Mouse (Mus musculus): ENCODE data around the gene Ldb3. TPM values are rescaled to one million over a fixed set of nuclear protein-coding genes. Genes with fewer than 3 reads are reported as not detected.

Gene Ldb3
- polyA plus RNA-seq, 1 experiment from 2014 or later = 301 TPM

GRCm38 (mm10) chr14:34590017-34590570 is 1.6 kb upstream of the Ldb3 start:
- no peak for ATAC-seq (ENCODE audit: insufficient number of reproducible peaks, insufficient read depth, low FRiP score, low read depth)
- Histone ChIP-seq H3K36me3 (ENCODE audit: control insufficient read depth, insufficient read depth, low read length) (peaks cover 9% of the 10 kb centered on the region; the same call in 1 of the 2 replicates), H3K4me2 (ENCODE audit: low read length) (no peak overlapping the region), H3K4me1 (ENCODE audit: control insufficient read depth in 2 of 2, insufficient read depth in 2 of 2, low read length in 2 of 2) (peaks cover 48 to 67% of the 10 kb centered on the region in 2 experiments), H3K27ac (replicated peaks in 1 of 2; ENCODE audit: control insufficient read depth in 1 of 2, insufficient read depth in 1 of 2, low read depth in 2 of 2, low read length in 2 of 2) (peak overlapping the region; percentile 83 to 91), H3K4me3 (ENCODE audit: control insufficient read depth in 1 of 2, insufficient read depth in 1 of 2, low read depth in 1 of 2, low read length in 2 of 2) (no peak overlapping the region), H3K9ac (ENCODE audit: low read length) (no peak overlapping the region), H3K27me3 (ENCODE audit: control insufficient read depth, insufficient read depth, low read length) (no peaks in the 10 kb centered on the region), H3K9me3 (ENCODE audit: control insufficient read depth, low read length) (no peaks in the 10 kb centered on the region)
- WGBS = 91% methylated on average over 5 of the region's 5 CpGs

DNA sequence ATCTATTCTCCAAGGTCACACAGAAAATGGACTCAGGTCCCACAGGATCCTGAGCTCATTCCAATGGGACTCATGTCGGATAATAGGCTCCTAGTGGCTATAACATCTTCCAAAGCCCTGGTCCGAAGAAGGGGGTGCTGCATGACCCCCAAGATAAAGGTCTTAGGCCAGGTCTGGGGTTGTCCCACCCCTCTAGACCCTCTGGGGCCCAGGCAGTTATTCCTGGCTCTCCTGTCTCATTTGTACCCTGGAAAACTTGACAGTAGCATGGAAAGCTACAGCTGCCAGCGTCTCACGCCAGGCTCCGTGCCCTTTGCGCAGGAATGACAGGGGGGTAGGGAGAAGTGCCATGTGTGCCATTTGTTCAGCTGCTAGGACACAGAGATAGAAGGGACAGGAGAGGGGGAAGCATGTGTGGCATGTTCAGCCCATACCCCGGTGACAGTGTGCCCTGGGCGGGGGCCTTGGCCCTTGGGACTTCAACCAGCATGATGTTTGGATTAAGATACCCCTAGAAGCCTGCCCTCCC is 767 bp upstream of the Ldb3 start:
- Histone ChIP-seq H3K9me3 (ENCODE audit: control insufficient read depth, low read length) (no peaks in the 10 kb centered on the region), H3K4me1 (ENCODE audit: control insufficient read depth in 2 of 2, insufficient read depth in 2 of 2, low read length in 2 of 2) (peaks cover 53 to 67% of the 10 kb centered on the region in 2 experiments), H3K4me3 (ENCODE audit: control insufficient read depth in 1 of 2, insufficient read depth in 1 of 2, low read depth in 1 of 2, low read length in 2 of 2) (no peak overlapping the region), H3K4me2 (ENCODE audit: low read length) (peak overlapping the region; percentile 89), H3K36me3 (ENCODE audit: control insufficient read depth, insufficient read depth, low read length) (peaks cover 18% of the 10 kb centered on the region), H3K27ac (replicated peaks in 1 of 2; ENCODE audit: control insufficient read depth in 1 of 2, insufficient read depth in 1 of 2, low read depth in 2 of 2, low read length in 2 of 2) (peak overlapping the region; percentile 90 to 97), H3K27me3 (ENCODE audit: control insufficient read depth, insufficient read depth, low read length) (no peaks in the 10 kb centered on the region), H3K9ac (ENCODE audit: low read length) (peak overlapping the region; percentile 16; the same call in 1 of the 2 replicates)
- 83% methylated on average over 8 of the region's 8 CpGs for WGBS
- ATAC-seq (ENCODE audit: insufficient number of reproducible peaks, insufficient read depth, low FRiP score, low read depth) = no peak

- Histone ChIP-seq H3K4me2 (ENCODE audit: low read length) (peak overlapping the region; percentile 89), H3K4me1 (ENCODE audit: control insufficient read depth in 2 of 2, insufficient read depth in 2 of 2, low read length in 2 of 2) (peaks cover 55 to 66% of the 10 kb centered on the region in 2 experiments), H3K27ac (replicated peaks in 1 of 2; ENCODE audit: control insufficient read depth in 1 of 2, insufficient read depth in 1 of 2, low read depth in 2 of 2, low read length in 2 of 2) (peak overlapping the region; percentile 97), H3K9ac (ENCODE audit: low read length) (peak overlapping the region; percentile 89), H3K36me3 (ENCODE audit: control insufficient read depth, insufficient read depth, low read length) (peaks cover 27% of the 10 kb centered on the region), H3K9me3 (ENCODE audit: control insufficient read depth, low read length) (no peaks in the 10 kb centered on the region), H3K4me3 (ENCODE audit: control insufficient read depth in 1 of 2, insufficient read depth in 1 of 2, low read depth in 1 of 2, low read length in 2 of 2) (peak overlapping the region; percentile 57 to 62), H3K27me3 (ENCODE audit: control insufficient read depth, insufficient read depth, low read length) (no peaks in the 10 kb centered on the region)
- WGBS = 21% methylated on average over 5 of the region's 5 CpGs
- no peak for ATAC-seq (ENCODE audit: insufficient number of reproducible peaks, insufficient read depth, low FRiP score, low read depth)
Measured at GRCm38 (mm10) chr14:34588005-34588404, 477 bp downstream of the Ldb3 start.

DNA sequence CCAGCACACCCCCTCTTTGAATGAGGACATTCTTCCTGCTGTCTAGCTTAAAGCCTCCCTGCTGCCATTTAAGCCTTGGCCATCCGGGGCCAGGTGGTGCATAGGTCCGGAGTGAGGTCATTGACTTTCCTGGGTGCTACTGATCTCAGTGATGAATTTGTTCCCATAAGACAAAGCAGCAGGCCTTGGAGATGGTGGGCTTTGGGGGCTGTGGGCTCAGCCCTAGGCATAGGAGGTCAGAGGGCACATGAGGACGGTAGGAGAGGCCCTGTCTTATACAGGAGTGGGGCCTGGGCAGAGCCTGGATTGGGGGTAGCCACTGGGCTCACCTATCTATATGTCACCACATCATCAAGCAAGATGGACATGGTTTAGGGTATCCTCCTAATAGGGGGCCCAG is 1.6 kb downstream of the Ldb3 start:
- Histone ChIP-seq H3K4me2 (ENCODE audit: low read length) (peak overlapping the region; percentile 89), H3K27me3 (ENCODE audit: control insufficient read depth, insufficient read depth, low read length) (no peaks in the 10 kb centered on the region), H3K4me1 (ENCODE audit: control insufficient read depth in 2 of 2, insufficient read depth in 2 of 2, low read length in 2 of 2) (peaks cover 56 to 64% of the 10 kb centered on the region in 2 experiments), H3K27ac (replicated peaks in 1 of 2; ENCODE audit: control insufficient read depth in 1 of 2, insufficient read depth in 1 of 2, low read depth in 2 of 2, low read length in 2 of 2) (peak overlapping the region; percentile 97), H3K9me3 (ENCODE audit: control insufficient read depth, low read length) (no peaks in the 10 kb centered on the region), H3K4me3 (ENCODE audit: control insufficient read depth in 1 of 2, insufficient read depth in 1 of 2, low read depth in 1 of 2, low read length in 2 of 2) (peak overlapping the region; percentile 57 to 62), H3K36me3 (ENCODE audit: control insufficient read depth, insufficient read depth, low read length) (peaks cover 34% of the 10 kb centered on the region), H3K9ac (ENCODE audit: low read length) (peak overlapping the region; percentile 89)
- no peak for ATAC-seq (ENCODE audit: insufficient number of reproducible peaks, insufficient read depth, low FRiP score, low read depth)
- WGBS = 22% methylated on average over 3 of the region's 3 CpGs

DNA sequence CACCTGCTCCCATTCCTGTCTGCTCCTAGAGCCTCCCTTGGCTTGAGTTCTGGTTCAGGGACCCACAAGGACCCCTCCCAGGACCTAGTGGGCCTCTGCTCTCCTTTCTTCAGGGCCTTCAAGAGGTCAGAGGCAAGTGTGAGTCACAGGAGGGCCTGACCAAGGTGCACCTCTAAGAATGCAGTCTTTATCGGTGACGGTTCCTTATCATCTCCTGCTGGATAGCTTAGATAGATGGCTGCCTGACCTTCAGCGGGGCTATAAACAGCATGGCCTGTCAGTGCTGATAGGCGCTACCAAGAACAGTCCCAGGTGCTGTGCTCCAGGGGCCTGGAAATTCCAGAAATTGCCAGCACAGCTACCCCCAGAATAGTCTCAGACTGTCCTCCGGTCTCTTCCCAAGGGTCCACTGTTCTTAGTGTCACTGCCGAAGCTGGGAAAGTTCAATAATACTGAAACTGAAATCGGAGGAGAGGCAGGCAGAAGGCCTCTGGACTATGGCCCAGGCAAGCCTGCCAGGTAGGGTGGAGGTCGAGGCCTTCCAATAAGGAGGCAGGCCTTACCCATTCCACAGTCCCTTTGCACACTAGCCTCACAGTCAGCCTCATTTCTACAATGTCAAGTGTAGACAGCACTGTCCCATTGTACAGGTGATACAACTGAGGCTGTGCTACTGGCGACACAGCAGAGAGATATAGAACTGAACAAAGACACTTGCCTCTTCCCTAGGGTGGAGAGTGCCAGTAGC is 3.0 kb downstream of the Ldb3 start:
- H3K36me3 ChIP-seq (ENCODE audit: control insufficient read depth, insufficient read depth, low read length) = peaks cover 47% of the 10 kb centered on the region
- H3K9ac ChIP-seq (ENCODE audit: low read length) = peak overlapping the region; percentile 89
- ATAC-seq (ENCODE audit: insufficient number of reproducible peaks, insufficient read depth, low FRiP score, low read depth) = no peak
- no peaks in the 10 kb centered on the region for H3K9me3 ChIP-seq (ENCODE audit: control insufficient read depth, low read length)
- WGBS = 18% methylated on average over 9 of the region's 9 CpGs
- H3K4me2 ChIP-seq (ENCODE audit: low read length) = peak overlapping the region; percentile 89
- no peaks in the 10 kb centered on the region for H3K27me3 ChIP-seq (ENCODE audit: control insufficient read depth, insufficient read depth, low read length)
- peaks cover 49 to 64% of the 10 kb centered on the region in 2 experiments for H3K4me1 ChIP-seq (ENCODE audit: control insufficient read depth in 2 of 2, insufficient read depth in 2 of 2, low read length in 2 of 2)
- peak overlapping the region; percentile 57 to 62 for H3K4me3 ChIP-seq (ENCODE audit: control insufficient read depth in 1 of 2, insufficient read depth in 1 of 2, low read depth in 1 of 2, low read length in 2 of 2)
- peak overlapping the region; percentile 97 for H3K27ac ChIP-seq (replicated peaks in 1 of 2; ENCODE audit: control insufficient read depth in 1 of 2, insufficient read depth in 1 of 2, low read depth in 2 of 2, low read length in 2 of 2)

DNA sequence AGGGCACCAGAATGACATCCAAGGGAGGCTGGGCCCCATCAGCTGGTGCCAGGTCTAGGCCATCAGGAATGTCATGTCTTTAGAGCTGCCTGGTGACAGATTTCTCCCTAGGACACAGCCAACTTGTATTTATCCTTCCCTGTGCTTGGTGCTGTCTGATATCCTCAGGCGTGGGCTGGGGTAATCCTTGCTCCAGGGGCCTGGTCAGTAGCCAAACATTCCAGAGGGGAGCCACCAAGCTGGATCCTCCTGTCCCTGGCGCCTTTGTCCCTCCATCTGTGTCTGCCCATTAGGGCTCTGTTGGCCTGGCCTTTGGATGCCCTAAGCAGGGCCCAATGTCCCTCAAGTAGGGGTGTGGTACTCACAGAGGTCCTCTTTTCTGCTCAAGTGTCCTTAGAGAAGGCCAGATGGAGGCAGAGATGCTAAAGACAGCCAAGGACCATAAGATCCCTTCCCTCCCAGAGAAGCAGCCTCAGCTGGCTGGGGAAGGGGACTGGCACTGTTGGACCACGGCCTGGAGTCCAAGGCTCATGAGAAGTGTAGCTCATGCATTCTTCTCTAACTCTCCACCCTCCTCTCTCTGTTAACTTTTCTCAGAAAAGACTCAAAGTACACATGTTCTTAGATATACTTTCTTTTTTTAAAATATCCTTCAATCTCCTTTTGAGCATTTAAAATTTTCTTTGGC is 5.6 kb downstream of the Ldb3 start:
- WGBS = 28% methylated on average over 3 of the region's 3 CpGs
- Histone ChIP-seq H3K27ac (replicated peaks in 1 of 2; ENCODE audit: control insufficient read depth in 1 of 2, insufficient read depth in 1 of 2, low read depth in 2 of 2, low read length in 2 of 2) (peak overlapping the region; percentile 75 to 97), H3K4me3 (ENCODE audit: control insufficient read depth in 1 of 2, insufficient read depth in 1 of 2, low read depth in 1 of 2, low read length in 2 of 2) (peak overlapping the region in 1 of 2 experiments; percentile 6; a peak in 1 of 4 replicates), H3K4me1 (ENCODE audit: control insufficient read depth in 2 of 2, insufficient read depth in 2 of 2, low read length in 2 of 2) (peaks cover 32 to 51% of the 10 kb centered on the region in 2 experiments), H3K4me2 (ENCODE audit: low read length) (peak overlapping the region; percentile 89), H3K9ac (ENCODE audit: low read length) (peak overlapping the region; percentile 68), H3K36me3 (ENCODE audit: control insufficient read depth, insufficient read depth, low read length) (peaks cover 70% of the 10 kb centered on the region), H3K9me3 (ENCODE audit: control insufficient read depth, low read length) (no peaks in the 10 kb centered on the region), H3K27me3 (ENCODE audit: control insufficient read depth, insufficient read depth, low read length) (no peaks in the 10 kb centered on the region)
- ATAC-seq (ENCODE audit: insufficient number of reproducible peaks, insufficient read depth, low FRiP score, low read depth) = peak; percentile 35

- Histone ChIP-seq H3K9me3 (ENCODE audit: control insufficient read depth, low read length) (no peaks in the 10 kb centered on the region), H3K27me3 (ENCODE audit: control insufficient read depth, insufficient read depth, low read length) (no peaks in the 10 kb centered on the region), H3K4me3 (ENCODE audit: control insufficient read depth in 1 of 2, insufficient read depth in 1 of 2, low read depth in 1 of 2, low read length in 2 of 2) (no peak overlapping the region), H3K9ac (ENCODE audit: low read length) (no peak overlapping the region; the same call in 1 of the 2 replicates), H3K4me1 (ENCODE audit: control insufficient read depth in 2 of 2, insufficient read depth in 2 of 2, low read length in 2 of 2) (peaks cover 29 to 54% of the 10 kb centered on the region in 2 experiments), H3K27ac (replicated peaks in 1 of 2; ENCODE audit: control insufficient read depth in 1 of 2, insufficient read depth in 1 of 2, low read depth in 2 of 2, low read length in 2 of 2) (peak overlapping the region; percentile 12 to 88; a peak in 3 of 4 replicates), H3K36me3 (ENCODE audit: control insufficient read depth, insufficient read depth, low read length) (peaks cover 78% of the 10 kb centered on the region), H3K4me2 (ENCODE audit: low read length) (no peak overlapping the region)
- ATAC-seq (ENCODE audit: insufficient number of reproducible peaks, insufficient read depth, low FRiP score, low read depth) = no peak
- WGBS = 75% methylated on average over 4 of the region's 4 CpGs
Measured at GRCm38 (mm10) chr14:34576858-34577257, 11.6 kb downstream of the Ldb3 start.
